Mouse (Mus musculus) E14TG2a.4 (cell line): ENCODE data around the gene Vasn.

Experiments used
- H3K27me3 ChIP-seq: 2 replicates; pipeline ENCODE4 v1.6.1; 2014; ENCODE audit warnings: low read length, control low read depth; ENCODE audit not compliant: insufficient read depth
- H3K36me3 ChIP-seq: 2 replicates; pipeline ENCODE4 v1.6.1; 2014; ENCODE audit warnings: low read length, control low read depth; ENCODE audit not compliant: insufficient read depth
- H3K4me1 ChIP-seq: replicated peaks from 2 replicates; pipeline ENCODE4 v1.6.1; 2014; ENCODE audit warnings: low read depth, low read length, control low read depth
- H3K4me3 ChIP-seq: replicated peaks from 2 replicates; pipeline ENCODE4 v1.5.1; 2014; ENCODE audit warnings: mild to moderate bottlenecking, low read length
- H3K9me3 ChIP-seq: 2 replicates; pipeline ENCODE4 v1.6.1; 2014; ENCODE audit warnings: low read length, control low read depth
- CTCF ChIP-seq: conservative IDR thresholded peaks from 2 replicates; pipeline ENCODE4 v1.5.1; 2014; ENCODE audit warnings: low read length
- NANOG ChIP-seq: IDR thresholded peaks from 2 replicates; pipeline ENCODE4 v1.6.1; 2014; ENCODE audit warnings: borderline replicate concordance, low read length, mixed read lengths
- POU5F1 ChIP-seq: IDR thresholded peaks from 2 replicates; pipeline ENCODE4 v1.6.1; 2014; ENCODE audit warnings: low read length, borderline replicate concordance

Gene Vasn

GRCm38 (mm10) chr16:4596836-4597235, 42.9 kb upstream of the Vasn start:
- Histone ChIP-seq H3K4me1 (peaks cover 89% of the 10 kb centered on the region), H3K9me3 (no peaks in the 10 kb centered on the region), H3K4me3 (peak overlapping the region; percentile 90), H3K36me3 (peaks cover 8% of the 10 kb centered on the region), H3K27me3 (no peaks in the 10 kb centered on the region)
- no peak for TF ChIP-seq POU5F1
- no peak for TF ChIP-seq CTCF
- TF ChIP-seq NANOG, result no peak

GRCm38 (mm10) chr16:4597296-4597695, 42.4 kb upstream of the Vasn start:
- TF ChIP-seq CTCF (no peak), POU5F1 (no peak)
- H3K9me3 ChIP-seq, result no peaks in the 10 kb centered on the region
- H3K27me3 ChIP-seq, result no peaks in the 10 kb centered on the region
- peaks cover 89% of the 10 kb centered on the region for H3K4me1 ChIP-seq
- H3K36me3 ChIP-seq, result peaks cover 8% of the 10 kb centered on the region
- peak overlapping the region; percentile 90 for H3K4me3 ChIP-seq

- no peaks in the 10 kb centered on the region for H3K9me3 ChIP-seq
- peak overlapping the region; percentile 90 for H3K4me3 ChIP-seq
- no peaks in the 10 kb centered on the region for H3K27me3 ChIP-seq
- TF ChIP-seq NANOG (no peak), POU5F1 (no peak), CTCF (no peak)
- peaks cover 89% of the 10 kb centered on the region for H3K4me1 ChIP-seq
- H3K36me3 ChIP-seq, result peaks cover 8% of the 10 kb centered on the region
These were observed 41.7 kb upstream of the Vasn start for GRCm38 (mm10) chr16:4598041-4598440.

- TF ChIP-seq NANOG (no peak), POU5F1 (no peak), CTCF (no peak)
- Histone ChIP-seq H3K36me3 (peaks cover 8% of the 10 kb centered on the region), H3K4me3 (peak overlapping the region; percentile 90), H3K27me3 (no peaks in the 10 kb centered on the region), H3K9me3 (no peaks in the 10 kb centered on the region), H3K4me1 (peaks cover 90% of the 10 kb centered on the region)
These were observed 40.7 kb upstream of the Vasn start for GRCm38 (mm10) chr16:4598891-4599543.

GRCm38 (mm10) chr16:4599616-4600015, 40.1 kb upstream of the Vasn start:
- Histone ChIP-seq H3K36me3 (peaks cover 8% of the 10 kb centered on the region), H3K27me3 (no peaks in the 10 kb centered on the region), H3K9me3 (no peaks in the 10 kb centered on the region), H3K4me3 (peak overlapping the region; percentile 90; the same call in 1 of the 2 replicates), H3K4me1 (peaks cover 96% of the 10 kb centered on the region)
- TF ChIP-seq POU5F1 (no peak), CTCF (no peak)

- Histone ChIP-seq H3K27me3 (no peaks in the 10 kb centered on the region), H3K4me3 (peak overlapping the region; percentile 63), H3K4me1 (peaks cover 100% of the 10 kb centered on the region), H3K36me3 (peaks cover 8% of the 10 kb centered on the region), H3K9me3 (no peaks in the 10 kb centered on the region)
- no peak for TF ChIP-seq CTCF
- no peak for TF ChIP-seq NANOG
- no peak for TF ChIP-seq POU5F1
These were observed 38.9 kb upstream of the Vasn start for GRCm38 (mm10) chr16:4600701-4601310.

- peak overlapping the region; percentile 63 for H3K4me3 ChIP-seq
- TF ChIP-seq CTCF (no peak), POU5F1 (no peak), NANOG (no peak; the same call in 1 of the 2 replicates)
- no peaks in the 10 kb centered on the region for H3K9me3 ChIP-seq
- H3K4me1 ChIP-seq, result peaks cover 100% of the 10 kb centered on the region
- H3K27me3 ChIP-seq, result no peaks in the 10 kb centered on the region
- peaks cover 13% of the 10 kb centered on the region for H3K36me3 ChIP-seq
These were observed 37.6 kb upstream of the Vasn start for GRCm38 (mm10) chr16:4602189-4602588.

- Histone ChIP-seq H3K4me1 (peaks cover 100% of the 10 kb centered on the region), H3K36me3 (peaks cover 17% of the 10 kb centered on the region), H3K9me3 (no peaks in the 10 kb centered on the region), H3K4me3 (peak overlapping the region; percentile 63), H3K27me3 (no peaks in the 10 kb centered on the region)
- no peak for TF ChIP-seq POU5F1
- TF ChIP-seq CTCF, result no peak
These were observed 36.8 kb upstream of the Vasn start for GRCm38 (mm10) chr16:4602766-4603452.
